Mouse (Mus musculus): ENCODE measurements around the gene Washc1.

GRCm38 (mm10) chr17:66106601-66107267 lies 4.6 kb upstream of the Washc1 start:
- TF ChIP-seq CTCF (IDR thresholded peaks at IDR 0.05; ENCODE audit: extremely low read depth, insufficient read length, insufficient replicate concordance, low read depth, low read length) (peak; percentile 85; the same call in 1 of the 2 replicates), POLR2A (IDR thresholded peaks at IDR 0.05; ENCODE audit: low read depth, low read length) (no peak)

All from small intestine, adult 2 months (tissue).